Mouse (Mus musculus) cerebellum, adult (tissue): ENCODE measurements around the gene Apon.
"Not testable (repeated sequence)": the region's sequence is repeated elsewhere in the genome, so short reads cannot be mapped to it uniquely, and the experiment has no call there.

Experiments used
- ATAC-seq: cut with Nextera tagmentation; 2 replicates; pipeline ENCODE4 v1.9.2; 2017; ENCODE audit warnings: mild to moderate bottlenecking, moderate library complexity, mixed read lengths; ENCODE audit not compliant: insufficient number of reproducible peaks, low FRiP score, low TSS enrichment

Gene Apon

GRCm38 (mm10) chr10:128253677-128254255 is at the start of gene Apon:
TSS of gene Apon (plus strand) at chr10:128254096.
- ATAC-seq = no peak

- ATAC-seq = no peak
Observed at GRCm38 (mm10) chr10:128204941-128205340, 49.0 kb upstream of the Apon start.

GRCm38 (mm10) chr10:128208326-128208725 is 45.6 kb upstream of the Apon start:
- ATAC-seq = no peak

GRCm38 (mm10) chr10:128209311-128210009 is 44.4 kb upstream of the Apon start:
- no peak for ATAC-seq

- ATAC-seq = no peak
Observed at GRCm38 (mm10) chr10:128210131-128210530, 43.8 kb upstream of the Apon start.

- ATAC-seq = no peak
Observed at GRCm38 (mm10) chr10:128210954-128211353, 42.9 kb upstream of the Apon start.

GRCm38 (mm10) chr10:128211390-128212108 is 42.3 kb upstream of the Apon start, which contains the start of gene Spryd4:
TSS of gene Spryd4 (minus strand) at chr10:128211807.
- peak; percentile 82 for ATAC-seq

- no peak for ATAC-seq
Observed at GRCm38 (mm10) chr10:128212148-128212547, 41.7 kb upstream of the Apon start.

GRCm38 (mm10) chr10:128212871-128213323 is 41.0 kb upstream of the Apon start:
- 0 out of 2 replicates have a peak, but pooled peaks have one; percentile 51 for ATAC-seq

- ATAC-seq = not testable (repeated sequence)
Observed at GRCm38 (mm10) chr10:128214112-128214511, 39.8 kb upstream of the Apon start.

GRCm38 (mm10) chr10:128214981-128215380 is 38.9 kb upstream of the Apon start:
- no peak for ATAC-seq

- no peak for ATAC-seq
Observed at GRCm38 (mm10) chr10:128218387-128219117, 35.3 kb upstream of the Apon start.

- no peak for ATAC-seq
Observed at GRCm38 (mm10) chr10:128221533-128222286, 32.2 kb upstream of the Apon start.

GRCm38 (mm10) chr10:128225064-128225463 is 28.8 kb upstream of the Apon start:
- no peak for ATAC-seq

- ATAC-seq = no peak
Observed at GRCm38 (mm10) chr10:128225538-128225937, 28.4 kb upstream of the Apon start, which contains the start of gene Mip. TSS of gene Mip (plus strand) at chr10:128225838.

- ATAC-seq = no peak
Observed at GRCm38 (mm10) chr10:128227592-128227991, 26.3 kb upstream of the Apon start.

- no peak for ATAC-seq
Observed at GRCm38 (mm10) chr10:128228009-128228408, 25.9 kb upstream of the Apon start.

GRCm38 (mm10) chr10:128230582-128230981 is 23.3 kb upstream of the Apon start:
- no peak for ATAC-seq

- ATAC-seq = no peak
Observed at GRCm38 (mm10) chr10:128231146-128231545, 22.8 kb upstream of the Apon start.
